Mouse (Mus musculus) adrenal gland, postnatal 10 days (tissue): Measurements from ENCODE around the gene Chrnb1. TPM values are rescaled to one million over a fixed set of nuclear protein-coding genes. Genes with fewer than 3 reads are reported as not detected.

Experiments
- DNase-seq: peaks from one replicate; pipeline ENCODE4 v3.0.0; 2021; ENCODE audit warnings: mixed read lengths
- total RNA-seq, 2 experiments: library from RNA; stranded (reverse); gene quantifications; 2 replicates each; pipeline ENCODE4 v1.2.3; 2021

The Chrnb1 gene
- total RNA-seq, 2 experiments from 2014 or later, result 2.3 to 7.9 TPM

DNA sequence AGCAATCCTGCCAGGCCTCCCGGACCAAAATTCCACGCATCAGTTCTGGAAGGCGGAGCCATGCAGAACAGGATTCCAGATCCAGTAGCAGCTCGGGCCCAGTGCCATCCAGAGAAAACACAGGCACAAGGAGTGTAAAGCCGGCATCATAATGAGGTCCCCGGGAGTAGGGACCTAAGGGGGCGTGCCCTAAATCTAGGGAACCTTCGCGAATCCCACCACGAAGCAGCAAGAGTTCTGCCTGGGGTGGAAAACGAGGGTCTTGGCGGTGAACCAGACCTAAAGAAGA, 8.9 kb upstream of the Chrnb1 start:
- DNase-seq, result no peak

DNA sequence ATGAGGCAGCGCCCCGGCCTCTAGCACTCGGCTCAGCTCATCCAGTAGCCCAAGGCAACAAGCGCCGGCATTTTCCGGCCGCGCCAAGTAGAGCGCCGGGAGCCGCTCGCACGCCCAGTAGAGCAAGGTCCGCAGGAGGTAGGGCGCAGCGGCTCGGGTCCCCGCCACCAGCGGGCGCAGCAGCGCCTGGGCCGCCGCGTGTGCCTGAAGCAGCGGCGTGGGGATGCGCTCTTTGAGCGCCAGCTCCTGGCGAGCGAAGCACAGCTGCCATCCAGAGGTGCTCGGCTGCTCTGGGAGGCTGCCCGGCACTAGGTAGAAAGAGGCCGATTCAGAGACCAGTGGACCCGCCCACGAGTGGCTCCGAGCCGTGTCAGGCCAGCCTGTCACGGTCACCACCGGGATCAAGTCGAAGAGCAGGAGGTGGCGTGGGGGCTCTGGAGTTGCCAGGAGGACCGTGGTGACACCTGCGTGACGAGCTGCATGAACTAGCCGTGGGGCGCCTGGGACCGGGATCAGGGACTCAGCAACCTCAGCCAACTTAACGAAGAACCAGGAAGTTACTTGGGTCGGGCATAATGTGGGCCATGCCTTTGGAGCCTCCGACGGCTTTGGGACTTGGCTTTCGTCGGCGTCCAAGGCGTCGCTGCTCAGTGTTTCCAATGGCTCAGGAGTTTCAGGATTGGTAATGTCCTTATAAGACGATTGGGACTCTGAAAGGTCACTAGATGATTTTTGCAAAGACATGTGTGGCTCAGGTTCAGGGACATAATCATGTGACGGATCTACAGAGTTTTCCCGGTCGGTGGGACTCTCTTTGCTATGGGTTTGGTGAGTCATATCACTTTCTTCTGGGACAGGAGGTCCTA, 8.3 kb upstream of the Chrnb1 start:
- peak; percentile 88 for DNase-seq

DNA sequence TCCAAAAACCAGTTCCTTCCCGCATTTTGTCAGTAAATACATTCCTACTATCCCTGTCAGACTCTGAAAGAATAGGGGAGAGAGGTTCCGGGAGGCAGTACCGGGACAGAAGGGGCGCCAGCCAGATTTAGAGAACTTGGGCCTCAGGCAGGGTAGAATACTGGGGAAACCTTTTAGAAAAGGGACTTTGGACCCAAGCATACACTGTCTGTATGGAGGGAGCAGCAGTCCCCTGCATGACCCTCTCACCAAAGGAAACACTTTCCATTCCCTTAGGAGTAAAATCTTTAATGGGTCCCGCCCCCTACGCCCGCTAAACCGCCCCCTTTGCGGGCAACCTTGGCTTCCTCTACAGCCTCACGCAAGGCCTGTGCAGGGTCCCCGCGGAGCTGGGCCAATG, 7.6 kb upstream of the Chrnb1 start:
- DNase-seq, result no peak

DNA sequence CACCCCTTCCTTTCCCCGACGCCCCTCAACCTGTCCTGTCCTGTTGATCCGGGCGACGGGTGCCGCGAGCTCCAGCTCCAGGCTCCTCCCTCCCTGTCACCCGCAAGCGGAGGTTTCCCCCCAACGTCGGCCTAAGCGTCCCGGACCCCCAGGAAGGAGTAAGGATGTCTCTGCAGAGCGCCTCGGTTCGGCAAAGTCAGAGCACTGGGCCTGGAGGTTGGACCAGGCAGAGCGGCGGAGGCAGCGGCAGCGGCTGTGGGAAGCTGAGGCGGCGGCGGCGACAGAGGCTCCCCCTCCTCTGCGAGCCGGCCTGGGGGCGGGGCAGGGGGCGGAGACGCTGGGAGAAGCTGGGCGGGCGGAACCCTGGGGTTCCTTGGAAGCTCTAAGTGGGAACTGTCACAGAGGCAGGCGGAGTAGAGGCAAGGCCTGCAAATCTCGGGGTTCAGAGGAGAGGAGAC, 6.9 kb upstream of the Chrnb1 start:
- DNase-seq, result peak; percentile 94

DNA sequence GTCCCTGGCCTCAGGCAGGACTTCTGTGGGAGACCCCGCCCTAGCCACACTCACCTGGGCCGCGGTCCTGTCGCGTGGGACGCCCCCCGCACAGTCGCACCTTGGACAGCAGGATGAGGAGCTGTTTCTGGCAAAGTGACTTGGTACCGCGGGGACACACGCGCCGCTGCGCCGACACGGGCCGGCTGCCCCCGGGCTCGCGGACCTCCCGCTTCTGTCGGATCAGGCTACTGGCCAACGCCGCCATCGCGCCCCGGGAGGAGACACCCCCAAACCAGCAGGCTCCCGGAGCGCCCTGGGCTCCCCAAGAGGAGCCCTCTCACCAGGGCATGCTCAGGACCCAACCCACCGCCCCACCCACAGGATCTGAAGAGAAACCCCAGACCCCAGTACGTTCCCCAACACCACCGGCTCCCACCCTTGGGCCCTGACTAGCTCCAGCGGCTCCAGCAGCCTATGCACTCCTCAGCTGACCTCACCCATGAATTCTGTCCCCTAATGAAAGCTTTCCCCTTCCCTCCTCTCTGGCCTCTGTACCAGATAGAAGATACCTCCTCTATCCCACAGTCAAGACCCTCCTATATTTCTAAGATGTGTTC, 5.7 kb upstream of the Chrnb1 start, which contains the start of gene Fgf11:
TSS of gene Fgf11 (minus strand) at position 479 of the 599 bp plus-strand sequence.
- DNase-seq, result peak; percentile 31

DNA sequence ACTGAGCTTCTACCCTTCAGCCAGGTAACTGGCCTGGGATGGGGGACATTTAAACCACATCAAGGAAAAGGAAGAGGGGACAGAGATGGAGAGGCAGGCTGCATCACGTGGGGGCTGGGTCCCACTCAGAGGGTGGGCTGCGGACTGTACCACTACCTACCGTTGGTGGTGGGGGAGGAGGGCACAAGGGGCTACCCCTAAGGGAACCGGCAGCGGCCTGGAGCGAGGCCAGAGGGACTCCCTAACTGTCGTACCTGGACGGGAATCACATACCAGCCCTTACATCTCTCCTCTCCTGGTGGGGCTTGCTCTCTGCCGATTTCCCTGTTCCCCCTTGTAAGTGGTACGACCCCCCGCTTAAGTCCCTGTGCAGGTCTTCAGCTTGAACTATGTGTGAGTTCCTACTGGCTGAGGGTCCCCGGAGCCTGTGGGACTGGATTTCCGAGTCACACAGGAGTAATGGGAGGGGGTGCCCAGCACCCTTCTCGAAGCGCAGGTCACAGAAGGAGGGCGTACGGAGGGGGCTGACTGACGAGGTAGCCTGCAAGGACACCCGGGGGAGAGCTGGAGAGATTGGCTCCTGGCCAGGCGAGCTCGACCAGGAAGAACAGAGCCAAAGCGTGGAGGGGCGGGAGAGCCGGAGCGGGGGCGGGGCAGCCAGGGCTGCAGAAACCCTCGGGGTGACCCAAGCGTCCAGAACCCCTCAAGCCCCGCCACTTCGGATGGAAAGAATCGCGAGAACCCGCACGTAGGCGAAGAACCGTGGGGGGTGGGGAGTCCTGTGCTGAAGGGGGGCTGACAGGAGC, 4.9 kb upstream of the Chrnb1 start:
- peak; percentile 71 for DNase-seq

DNA sequence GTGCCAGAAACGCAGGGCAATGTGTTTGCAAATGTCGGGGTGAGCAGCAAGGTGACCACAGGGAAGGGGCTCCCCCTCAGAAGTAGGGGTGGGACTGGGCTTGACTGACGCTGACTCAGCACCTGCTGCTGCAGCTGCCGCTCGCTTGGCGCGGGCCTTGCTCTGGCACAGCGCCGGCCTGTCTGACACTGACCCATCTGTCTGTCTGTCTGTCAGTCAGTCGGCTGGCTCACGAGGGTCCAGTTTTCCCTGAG, 4.3 kb upstream of the Chrnb1 start:
- no peak for DNase-seq

DNA sequence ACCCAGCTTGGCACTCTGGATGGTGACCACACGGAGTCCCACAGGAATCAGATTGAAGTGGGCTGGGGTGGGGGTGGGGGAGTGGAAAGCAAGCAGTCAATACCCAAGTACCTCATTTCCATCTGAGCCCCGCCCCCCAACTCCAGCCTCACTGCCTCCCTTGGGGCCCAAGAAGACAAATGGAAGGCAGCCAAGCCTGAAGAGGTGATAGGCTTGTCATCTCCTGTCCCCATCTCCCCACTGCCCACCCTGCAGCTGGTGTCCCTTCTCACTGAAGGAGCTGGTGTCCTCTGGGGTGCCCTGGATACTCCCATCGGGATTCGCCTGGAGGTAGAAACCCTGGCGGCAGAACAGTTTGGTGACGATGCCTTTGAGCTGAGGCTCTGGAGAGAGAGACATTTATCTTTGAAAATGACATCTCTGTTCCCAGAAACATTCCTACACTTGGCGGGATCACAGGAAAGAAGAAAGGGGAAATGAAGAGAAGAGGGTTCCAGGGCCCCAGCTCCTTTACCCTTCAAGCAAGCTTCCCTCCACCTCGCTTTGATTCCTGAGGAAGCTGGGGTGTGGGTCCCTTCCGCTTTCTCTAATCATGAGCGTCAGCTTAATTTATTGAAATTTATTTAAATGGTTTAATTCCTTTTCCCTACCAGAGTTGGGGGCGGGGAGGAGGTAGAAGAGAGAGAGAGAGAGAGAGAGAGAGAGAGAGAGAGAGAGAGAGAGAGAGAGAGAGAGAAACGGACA, 3.8 kb upstream of the Chrnb1 start:
- no peak for DNase-seq

DNA sequence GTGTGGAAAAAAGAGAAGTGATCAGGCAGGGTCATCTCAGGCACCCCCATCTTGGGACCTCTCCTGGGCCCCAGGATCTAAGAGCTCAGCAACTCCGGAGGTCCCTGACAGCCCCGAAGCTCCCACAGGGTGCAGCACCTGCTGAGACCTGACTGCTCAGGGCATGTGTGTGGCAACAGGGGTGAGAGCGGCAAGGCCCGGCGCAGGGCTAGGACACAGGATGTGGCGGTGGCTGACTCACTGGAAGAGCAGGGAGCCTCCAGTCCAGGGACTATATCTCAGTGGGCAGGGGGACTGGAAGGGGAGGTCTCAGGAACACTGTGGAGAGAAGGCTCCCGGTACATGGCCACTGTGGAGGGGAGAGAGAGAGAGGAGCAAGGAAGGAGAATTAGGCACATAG, 2.2 kb upstream of the Chrnb1 start:
- DNase-seq, result no peak

DNA sequence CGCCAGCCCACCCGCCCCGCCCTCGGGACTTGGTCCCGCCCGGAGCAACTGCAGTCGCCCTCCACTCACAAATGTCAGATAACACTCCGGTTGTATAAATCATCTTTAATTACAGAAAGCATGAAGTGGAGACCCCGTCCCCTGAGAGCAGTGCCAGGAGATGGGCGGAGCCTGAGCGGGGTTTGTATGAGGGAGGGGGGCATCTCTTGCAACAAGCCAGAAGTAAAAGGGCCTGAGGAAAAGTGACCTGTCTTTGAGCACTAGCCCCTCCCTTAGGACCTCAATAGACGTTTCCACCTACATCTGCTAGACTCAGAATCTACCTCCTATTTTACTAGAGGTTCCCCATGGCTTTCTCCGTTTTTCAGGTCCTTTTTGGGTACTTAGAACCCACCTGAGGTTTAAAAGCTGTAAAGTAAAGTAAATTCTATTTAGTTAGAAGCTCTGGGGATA, 266 bp upstream of the Chrnb1 start:
- no peak for DNase-seq

DNA sequence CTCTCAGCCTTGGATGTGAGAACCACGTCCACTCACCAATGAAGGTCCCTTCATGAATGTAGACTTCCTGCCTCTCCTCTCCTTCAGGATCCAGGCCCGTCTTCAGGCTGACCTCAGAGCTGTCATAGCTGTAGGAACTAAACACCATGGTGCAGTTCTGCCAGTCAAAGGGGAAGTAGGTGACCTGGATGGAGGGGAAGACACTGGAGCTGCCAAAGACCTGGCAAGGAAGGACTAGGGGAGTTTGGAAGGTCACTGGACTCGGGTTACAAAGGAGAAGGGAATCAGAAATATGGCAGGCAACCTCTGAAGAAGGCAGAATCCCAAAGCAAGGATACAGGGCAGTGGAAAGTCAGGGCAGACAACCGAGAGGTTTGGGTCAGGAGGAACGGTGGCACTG, 2.3 kb downstream of the Chrnb1 start:
- no peak for DNase-seq

DNA sequence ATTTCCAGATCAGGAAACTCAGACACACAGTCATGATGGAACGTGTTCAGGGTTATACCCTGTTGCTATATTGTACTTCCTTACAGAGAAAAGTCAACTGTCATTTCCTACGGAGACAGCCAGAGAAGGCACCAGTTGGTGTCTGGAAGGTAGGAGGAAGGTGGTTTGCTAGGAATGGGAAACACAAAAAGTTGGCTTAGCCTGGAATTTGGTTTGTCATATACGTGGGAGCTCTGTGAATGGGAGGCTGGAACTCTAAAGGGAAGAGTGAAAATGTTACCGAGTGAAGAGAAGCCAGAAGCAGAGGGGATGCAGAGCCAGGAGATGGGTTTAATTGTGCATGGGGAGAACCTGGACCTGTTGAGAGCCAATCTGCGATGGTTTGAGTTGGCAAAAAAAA, 4.3 kb downstream of the Chrnb1 start:
- DNase-seq, result no peak

DNA sequence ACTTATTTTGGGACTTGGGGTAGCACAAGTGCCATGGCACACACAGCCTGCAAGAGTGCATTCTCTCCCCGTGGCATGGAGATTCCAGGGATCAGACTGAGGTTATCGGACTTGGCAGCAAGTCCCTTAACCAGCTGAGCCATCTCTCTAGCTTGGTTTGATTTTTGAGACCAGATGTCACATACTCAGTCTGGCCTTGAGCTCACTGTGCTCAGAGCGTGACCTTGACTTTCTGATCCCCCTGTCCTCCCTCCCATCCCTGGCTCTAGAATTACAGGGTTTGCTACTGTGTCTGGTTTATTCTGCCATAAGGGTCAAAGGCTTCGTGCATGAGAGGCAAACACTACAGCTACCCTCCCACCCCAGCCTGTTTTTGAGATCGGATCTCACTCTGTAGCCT, 6.3 kb downstream of the Chrnb1 start:
- no peak for DNase-seq

DNA sequence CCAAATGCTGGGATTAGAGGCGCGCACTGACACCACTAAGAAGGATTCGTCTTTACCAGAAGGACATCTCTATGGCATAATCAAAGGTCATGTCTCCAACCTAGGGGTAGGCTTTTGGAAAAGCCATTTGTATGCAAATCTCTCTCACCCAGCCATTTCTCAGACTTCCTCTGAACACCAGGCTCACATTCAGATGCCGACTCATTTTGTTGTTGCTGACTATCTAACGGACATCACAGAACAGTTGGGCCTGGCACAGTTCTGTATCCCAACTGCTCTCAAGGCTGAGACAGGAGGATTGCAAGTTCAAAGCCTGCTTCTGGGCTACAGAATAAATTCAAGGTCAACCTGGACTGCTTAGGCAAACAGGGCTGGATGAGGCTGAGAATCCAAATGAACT, 8.4 kb downstream of the Chrnb1 start:
- DNase-seq, result no peak

DNA sequence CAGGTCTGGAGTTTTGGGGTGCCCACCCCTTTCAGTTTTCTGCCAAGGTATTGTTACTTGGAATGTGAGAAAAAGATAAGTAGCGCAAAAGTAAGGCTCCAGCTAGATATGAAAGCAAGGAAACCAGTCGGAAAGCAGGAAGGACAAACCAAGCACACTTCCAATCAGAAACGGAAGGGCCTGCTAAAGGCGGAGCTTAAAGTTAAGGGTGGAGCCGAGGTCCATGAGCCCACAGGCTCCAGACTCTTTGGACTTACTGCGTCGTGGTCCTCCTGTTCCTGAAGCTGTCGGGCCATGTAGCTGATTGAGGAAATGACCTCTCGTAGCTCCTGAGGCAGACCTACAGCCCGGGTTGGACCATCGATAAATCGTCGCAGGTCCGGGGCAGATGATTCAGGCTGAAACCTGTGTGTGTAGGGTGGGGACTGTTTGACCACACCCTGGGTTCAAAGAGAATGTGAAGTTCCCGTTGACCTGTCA, 10.9 kb downstream of the Chrnb1 start:
- DNase-seq, result peak; percentile 47

DNA sequence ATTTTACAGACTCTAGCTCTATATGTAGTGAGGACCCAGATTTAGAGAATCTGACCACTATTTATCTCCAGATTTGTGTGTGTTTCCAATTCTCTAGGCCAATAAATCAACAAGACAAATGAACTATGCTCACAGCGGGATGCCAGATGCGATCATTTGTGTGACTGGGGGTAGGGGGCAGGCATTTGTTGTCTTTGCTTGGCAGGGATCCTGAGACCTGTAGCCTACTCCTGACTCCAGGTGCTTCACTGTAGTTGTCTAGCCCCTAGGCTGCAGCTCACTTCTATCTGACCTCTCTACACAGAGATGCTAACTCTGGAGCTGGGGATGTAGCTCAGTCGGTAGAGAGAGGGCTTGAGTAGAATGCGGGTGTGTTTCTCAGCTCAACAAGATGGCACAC, 13.9 kb downstream of the Chrnb1 start:
- no peak for DNase-seq

DNA sequence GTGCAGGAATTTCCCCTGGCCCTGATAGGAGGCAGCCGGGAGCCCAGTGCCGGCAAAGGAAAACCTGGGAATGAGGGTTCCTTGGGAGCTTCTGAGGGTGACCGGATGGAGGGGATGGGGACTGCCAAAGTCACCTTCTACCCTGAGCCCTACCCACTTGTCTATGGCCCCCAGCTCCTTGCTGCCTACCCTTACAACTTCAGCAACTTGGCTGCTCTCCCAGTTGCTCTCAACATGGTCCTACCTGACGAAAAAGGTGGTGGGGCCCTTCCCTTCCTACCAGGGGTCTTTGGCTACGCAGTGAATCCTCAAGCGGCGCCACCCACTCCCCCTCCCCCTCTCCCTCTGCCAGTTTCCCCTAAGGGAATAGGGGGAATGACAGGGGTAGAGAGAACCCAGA, 16.8 kb downstream of the Chrnb1 start:
- DNase-seq, result no peak

DNA sequence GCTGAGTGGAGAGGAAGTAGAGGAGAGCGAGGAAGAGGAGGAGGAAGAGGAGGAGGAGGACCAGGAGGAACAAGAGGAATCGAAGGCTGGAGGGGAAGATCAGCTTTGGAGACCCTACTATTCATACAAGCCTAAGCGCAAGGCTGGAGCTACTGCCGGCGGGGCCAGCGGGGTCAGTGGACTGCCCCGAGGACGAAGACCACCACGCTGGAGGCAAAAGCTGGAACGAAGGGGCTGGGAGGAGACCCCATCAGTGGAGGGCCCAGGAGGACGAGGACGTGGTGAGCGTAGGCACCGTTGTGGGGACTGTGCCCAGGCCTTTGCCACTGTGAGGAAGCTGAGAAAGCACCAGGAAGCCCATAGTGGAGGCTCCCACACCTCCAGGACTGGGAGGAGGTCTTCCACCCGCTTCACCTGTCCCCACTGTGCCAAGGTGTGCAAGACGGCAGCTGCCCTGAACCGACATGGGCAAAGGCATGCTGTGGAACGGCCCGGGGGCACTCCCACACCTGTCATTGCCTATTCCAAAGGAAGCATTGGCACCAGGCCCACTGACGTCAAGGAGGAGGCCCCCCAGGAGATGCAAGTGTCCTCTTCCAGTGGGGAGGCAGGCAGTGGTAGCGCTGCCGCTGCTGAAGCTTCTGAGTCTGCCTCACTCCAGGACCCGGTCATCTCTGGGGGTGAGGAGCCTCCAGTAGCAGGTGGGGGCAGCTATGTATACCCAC, 17.3 kb downstream of the Chrnb1 start:
- DNase-seq, result no peak

DNA sequence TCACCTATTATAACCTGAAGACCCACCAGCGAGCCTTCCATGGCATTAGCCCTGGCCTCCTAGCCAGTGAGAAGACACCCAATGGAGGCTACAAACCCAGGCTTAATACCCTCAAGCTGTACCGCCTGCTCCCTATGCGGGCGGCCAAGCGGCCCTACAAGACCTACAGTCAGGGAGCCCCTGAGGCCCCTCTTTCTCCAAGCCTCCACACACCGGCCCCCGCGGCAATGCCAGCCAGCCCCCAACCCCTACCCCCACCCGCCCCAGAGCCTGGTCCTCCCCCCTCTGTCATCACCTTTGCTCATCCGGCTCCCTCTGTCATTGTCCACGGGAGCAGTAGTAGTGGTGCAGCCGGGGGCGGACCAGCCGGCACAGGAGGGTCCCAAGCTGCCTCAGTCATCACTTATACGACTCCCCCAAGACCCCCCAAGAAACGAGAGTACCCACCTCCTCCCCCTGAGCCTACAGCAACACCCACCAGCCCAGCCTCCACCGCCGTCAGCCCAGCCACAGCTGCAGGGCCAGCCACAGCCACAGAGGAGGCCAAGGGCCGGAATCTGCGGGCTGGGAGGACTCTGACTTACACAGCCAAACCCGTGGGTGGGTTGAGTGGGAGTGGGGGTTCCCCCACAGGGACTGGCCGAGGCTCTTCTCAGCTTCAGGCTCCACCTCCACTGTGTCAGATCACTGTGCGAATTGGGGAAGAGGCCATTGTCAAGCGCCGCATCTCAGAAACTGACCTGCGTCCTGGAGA, 18.1 kb downstream of the Chrnb1 start:
- no peak for DNase-seq

DNA sequence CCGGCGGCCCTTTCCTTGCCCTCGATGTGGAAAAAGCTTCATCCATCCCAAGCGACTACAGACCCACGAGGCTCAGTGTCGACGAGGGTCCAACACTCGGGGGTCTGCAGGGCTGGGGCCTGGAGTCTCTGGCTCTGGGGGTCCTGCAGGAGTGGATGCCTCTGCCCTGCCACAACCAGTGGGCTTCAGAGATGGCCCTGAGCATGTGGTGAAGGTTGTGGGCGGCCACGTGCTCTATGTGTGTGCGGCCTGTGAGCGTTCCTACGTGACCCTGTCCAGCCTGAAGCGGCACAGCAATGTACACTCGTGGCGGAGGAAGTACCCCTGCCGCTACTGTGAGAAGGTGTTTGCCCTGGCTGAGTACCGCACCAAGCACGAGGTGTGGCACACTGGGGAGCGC, 19.3 kb downstream of the Chrnb1 start:
- DNase-seq, result no peak

DNA sequence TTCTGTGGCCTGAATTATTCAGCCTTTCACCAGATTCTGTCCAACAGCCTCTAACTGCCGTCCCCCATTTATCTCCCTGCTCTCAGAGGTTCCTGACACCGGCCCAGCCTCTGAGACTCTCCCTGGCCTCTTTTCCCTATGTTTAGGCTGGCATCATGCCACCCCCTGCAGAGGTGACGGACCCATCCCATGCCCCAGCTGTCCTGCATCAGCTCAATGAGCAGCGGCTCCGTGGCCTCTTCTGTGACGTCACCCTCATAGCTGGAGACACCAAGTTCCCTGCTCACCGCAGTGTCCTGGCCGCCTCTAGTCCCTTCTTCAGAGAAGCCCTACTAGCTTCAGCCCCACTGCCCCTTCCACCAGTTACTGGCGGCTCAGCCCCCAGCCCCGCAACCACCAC, 20.0 kb downstream of the Chrnb1 start:
- DNase-seq, result no peak
